Mouse (Mus musculus) gonadal fat pad, adult 2 months (tissue): ENCODE results near the gene Edem2. TPM values are rescaled to one million over a fixed set of nuclear protein-coding genes. Genes with fewer than 3 reads are reported as not detected.

Source experiments
- DNase-seq: peaks from one replicate; pipeline ENCODE4 v3.0.0-alpha.2; 2012; ENCODE audit warnings: low read depth
- polyA plus RNA-seq: library from polyadenylated mRNA; depleted of rRNA; stranded (reverse); fragments of >200 nt; gene quantifications from 2 replicates; pipeline ENCODE4 v1.2.3, GENCODE M21; 2012; rRNA removed

The Edem2 gene
- 55.9 and 67.9 TPM in 2 replicates for polyA plus RNA-seq

DNA sequence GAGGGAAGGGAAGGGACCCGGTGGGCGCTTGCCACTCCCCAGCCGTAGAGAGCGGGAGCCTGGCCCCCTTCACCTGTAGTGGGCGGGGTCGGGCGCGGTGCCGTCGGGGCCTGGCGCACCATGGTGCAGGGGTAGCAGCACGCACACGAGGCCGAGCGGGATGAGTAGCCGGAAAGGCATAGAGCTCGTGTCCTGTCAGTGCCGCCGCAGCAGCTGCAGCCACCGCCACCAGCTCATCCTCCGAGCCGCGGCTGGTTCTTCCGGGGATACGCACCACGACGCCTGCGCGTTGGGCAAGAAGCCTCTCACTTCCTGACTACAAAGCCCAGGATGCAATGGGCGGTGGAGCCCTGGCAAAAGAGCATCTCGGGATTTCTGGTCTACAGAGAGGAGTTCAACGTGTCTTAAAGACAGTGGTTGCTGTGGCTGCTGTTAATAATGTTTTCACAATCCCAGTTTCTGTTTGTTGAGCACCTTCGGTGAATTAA is at the start of gene Edem2:
Gene Edem2 (minus strand): TSS at position 318 of the 488 bp plus-strand sequence.
- DNase-seq = peak; percentile 51

DNA sequence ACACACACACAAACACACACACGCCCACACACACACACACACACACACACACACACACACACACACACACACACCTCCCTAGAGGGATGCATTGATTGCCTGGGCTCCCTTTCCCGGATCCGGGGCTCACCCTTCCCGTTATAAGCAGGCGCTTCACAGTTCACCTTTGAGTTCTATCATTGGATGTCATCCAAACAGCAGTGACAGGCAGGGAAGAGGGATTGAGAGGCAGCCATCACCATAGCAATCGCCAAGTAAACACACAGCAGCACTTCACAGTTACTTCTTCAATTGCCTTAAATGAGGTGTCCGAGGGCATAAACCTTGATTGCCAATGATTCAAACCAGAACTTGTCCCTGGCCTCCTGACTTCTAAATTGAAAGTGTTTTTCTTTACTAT is 49.8 kb upstream of the Edem2 start:
- DNase-seq = no peak

DNA sequence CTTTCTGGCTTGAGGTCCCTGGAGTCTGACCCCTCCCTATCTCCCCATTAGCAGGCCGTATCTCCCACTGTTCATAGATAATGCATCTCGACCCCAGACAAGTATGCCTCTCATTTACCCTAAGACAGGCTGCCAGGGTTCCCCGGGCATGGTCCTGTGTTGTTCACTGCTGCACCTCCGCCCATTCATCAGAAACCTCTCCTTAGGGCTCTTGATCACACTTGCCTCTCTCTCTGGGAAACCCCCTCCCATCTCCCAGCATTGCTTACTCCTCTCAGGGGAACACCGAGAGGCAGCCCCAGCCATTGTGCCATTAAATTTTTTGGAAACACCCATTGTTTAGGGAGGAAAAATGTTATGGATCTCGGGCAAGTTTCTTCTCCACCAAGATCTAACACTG is 48.7 kb upstream of the Edem2 start:
- DNase-seq = no peak

DNA sequence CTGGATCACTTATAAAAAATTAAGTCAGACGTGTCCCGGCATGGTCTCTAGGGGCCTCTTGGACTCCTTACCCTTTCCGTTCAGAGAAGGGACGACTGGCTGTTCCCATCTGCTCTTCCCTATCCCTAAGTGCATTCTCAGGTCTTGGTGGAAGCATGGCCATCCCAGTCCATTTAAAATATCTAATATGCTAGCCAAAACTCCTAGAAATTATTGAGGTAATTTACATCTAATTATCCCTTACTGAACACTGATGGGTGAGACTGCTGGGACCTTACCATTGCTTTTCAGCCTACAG is 48.4 kb upstream of the Edem2 start:
- DNase-seq = no peak

DNA sequence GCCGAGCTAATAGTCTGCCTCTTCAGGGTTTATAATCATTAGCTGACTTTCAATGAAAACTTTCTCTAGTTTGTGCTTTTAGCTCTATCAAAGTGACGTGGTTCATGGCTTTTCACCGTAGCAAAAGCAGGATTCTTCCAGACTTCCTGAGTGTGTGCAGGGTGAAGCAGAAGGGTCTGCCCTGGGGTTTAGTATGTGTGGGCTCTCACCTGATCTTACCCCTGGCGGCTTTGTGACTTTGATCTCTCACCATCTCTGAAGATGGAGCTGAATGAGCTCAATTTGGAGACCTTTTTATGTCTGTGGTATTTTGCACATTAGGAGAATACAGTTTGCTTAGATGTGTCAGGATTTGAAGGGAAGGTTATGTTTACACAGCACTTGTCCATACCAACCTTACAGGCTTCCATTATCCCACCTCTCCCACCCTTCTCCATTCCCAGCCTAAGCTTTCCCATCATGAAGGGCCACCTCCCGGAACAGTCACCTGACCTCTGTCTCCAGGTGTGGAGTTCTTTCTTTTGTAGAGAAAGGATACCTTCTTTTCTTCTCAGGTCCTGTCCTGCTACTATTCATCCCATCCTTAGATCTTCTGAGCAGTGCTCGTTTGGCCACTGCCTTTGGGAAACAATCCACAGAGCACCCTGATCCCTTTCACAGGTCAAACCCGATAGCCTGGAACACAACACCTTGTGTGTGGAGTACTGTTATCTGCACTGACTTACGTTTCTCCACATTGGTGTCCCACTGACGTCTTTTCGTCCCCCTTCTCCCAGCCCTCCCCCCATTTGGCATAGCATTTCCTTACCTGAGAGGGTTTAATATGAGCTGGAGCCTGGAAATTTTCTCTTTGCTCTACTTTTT is 47.8 kb upstream of the Edem2 start:
- no peak for DNase-seq

DNA sequence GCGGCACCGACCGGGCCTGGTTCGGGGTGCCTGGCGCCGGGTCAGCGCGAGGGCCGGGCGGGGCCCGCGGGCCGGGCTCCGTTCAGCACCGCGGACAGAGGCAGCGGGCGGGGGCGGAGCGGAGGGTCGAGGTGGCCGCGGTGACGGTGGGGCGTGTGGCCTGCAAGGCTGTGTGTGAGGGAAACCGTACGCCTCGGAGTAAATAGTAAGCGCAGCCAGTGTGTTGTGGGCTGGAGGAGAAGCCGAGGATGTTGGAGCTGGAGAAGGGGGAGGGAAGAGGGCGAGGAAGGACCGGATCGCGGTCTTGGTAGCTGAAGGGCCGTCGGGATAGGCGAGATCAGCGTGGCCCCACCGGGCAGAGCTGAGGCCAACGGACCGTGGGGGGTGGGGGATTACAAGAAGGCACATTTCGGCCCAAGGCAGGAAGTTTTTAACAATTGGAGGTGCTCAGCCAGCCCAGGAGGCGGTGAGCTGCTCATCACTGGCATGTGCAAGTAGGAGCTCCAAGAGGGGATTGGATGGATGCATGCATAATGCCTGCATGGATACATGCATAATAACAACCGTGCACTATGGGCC is 46.5 kb upstream of the Edem2 start:
- no peak for DNase-seq

DNA sequence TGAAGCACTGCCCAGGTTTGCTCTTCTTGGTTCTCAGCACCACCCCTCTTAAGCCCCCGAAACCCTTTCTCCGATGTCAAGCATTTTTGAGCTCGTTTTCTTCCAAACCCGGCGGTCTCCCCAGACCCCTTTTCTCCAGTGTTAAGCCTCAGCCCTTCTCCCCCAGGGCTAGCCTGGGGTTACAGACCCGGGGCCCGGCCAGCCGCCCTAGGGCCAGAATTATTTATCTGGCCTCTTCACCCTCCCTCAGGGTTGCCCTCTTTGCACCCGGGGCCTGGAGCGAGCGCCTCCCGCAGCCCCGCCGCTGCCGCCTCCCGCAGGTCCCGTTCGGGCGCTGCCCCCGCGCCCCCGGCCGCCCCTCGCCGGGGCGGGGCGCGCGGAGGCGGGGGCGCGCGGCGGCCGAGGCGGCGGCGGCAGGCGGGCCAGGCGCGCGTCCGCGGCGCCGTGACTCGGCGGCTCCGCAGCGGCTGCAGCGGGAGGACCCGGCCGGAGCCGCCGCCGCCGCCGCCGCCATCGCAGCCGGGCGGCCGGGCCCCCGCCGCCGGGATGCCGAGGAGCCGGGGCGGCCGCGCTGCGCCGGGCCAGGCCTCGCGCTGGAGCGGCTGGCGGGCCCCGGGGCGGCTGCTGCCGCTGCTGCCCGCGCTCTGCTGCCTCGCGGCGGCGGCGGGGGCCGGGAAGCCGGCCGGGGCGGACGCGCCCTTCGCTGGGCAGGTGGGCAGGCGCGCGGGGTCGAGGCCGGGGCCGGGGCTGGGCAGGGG is 45.8 kb upstream of the Edem2 start, which contains the start of gene Mmp24:
Gene Mmp24 (plus strand): TSS at position 416 of the 758 bp plus-strand sequence.
- DNase-seq = no peak

DNA sequence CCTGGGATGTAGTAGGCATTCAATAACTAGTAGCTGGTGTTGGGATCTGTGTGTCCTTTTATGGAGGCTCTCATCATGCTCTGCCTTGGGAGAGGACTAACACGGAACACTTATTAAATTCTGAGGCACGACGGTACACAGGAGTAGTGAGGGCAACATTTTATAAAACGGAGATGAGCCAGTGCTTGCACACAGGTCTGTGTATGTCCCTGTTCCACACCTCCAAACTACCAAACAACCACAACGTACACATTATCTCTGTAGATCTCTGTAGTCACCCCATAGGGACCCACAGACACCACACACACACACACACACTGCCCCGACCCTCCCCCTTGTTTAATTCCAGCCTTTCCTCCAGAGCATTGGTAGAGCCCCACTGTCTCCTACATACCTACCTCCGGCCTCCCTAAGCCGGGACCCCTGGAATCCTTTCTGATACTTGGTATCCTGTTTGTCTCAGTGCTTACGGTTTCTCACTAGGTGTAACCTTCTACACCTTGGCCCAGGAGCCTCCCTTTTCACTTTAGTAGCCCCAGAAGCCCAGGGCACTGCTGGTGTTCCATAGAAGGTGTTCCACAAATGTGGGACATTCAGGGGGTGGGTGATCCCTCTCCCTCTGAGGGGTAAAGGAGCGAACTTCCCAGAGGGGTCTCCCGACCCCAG is 45.1 kb upstream of the Edem2 start:
- DNase-seq = no peak

DNA sequence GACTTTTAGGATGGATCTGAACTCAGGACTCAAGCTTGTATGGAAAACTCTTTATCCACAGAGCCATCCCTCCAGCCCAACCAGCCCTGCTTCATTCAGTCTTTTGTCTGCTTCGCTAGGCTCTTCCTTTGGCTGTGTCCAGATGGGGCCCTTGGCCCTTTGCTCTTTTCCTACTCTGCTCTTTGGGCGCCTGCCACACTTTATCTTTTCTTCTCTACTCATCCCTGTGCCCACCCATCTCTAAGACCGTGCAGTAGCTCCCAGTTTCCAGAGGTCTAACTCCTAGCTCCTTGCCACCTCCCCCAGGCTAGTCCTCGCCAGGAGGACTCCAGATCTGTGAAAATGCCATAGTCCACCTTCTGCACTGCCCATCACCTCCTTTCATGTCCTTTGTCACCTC is 44.4 kb upstream of the Edem2 start:
- DNase-seq = no peak

DNA sequence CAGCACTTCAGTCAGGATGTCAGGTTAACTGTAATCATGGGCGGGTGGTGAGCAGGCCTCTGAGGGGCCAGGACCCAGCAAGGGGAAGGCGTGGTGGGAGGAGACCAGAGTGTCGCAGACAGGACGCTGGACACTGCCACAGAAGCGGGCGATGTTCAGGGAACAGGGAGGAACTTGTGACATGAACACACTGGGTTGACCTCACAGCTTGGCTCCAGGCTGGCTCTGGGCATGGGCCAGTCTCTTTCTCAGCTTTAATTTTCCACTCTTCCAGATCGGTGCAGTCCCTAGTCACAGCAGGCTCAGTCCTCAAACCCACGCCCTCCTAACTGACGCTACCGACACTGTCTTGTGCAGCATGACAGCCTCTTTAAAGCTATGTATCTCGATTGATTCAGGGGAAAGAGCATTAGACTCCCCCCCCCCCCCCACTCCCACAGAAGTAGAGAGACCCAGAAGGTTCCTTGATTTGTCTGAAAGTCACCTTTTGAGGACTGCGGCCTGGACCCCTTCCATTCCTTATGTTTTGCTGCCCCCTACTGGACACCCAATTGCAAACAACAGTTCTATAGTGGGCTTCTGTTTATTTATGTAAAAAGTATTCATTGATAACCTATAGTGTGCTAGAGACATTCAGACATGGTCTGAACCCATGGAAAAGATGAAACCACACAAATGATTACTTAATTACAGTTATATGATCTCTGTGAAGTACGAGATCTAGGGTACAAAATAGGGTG is 35.6 kb upstream of the Edem2 start:
- no peak for DNase-seq

DNA sequence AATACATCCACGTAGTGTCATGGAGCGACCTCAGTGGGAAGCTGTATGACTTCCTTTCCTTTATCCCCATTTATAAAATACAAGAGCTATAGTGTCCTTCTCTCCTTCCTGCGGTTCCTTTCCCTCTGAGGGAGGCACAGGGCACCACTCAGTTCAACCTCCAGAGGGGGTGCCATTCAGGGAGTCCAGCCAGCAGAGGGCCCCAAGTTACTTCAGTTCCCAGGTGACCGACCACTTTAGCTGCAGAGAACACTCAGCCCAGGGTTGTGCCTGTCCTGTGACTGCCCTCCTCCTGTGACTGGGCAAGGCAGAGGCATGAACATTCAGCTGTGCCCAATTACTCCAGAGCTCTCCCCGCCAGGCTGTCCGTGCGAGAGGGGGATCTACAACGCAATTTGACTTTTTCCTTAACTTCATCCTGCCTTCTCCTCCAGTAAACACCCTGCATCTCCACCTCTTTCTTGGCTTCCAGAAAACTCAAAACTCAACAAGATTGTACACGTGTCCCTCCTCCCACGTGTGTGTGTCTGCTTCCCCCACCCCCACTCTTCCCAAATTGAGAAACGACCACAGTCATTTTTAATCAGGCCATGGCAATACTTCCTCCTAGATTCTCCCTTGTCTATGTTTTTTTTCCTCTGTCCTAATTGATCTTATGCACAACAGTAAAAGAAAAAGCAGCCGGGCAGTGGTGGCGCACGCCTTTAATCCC is 27.7 kb upstream of the Edem2 start:
- no peak for DNase-seq

DNA sequence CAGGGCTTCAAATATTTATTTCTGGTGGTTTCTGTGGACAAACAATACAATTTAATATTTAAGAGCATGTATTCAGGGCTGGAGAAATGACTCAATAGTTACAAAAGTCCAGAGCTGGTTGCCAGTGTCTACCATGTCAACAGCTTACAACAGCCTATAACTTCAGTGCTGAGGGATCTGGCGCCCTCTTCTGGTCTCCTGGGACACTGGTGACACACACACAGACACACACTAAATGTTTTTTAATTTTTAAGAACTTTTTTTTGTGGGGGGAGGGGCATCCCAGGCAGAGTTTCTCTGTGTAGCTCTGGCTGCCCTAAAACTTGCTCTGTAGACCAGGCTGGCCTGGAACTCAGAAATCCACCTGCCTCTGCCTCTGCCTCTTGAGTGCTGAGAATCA is 26.5 kb upstream of the Edem2 start:
- DNase-seq = no peak

DNA sequence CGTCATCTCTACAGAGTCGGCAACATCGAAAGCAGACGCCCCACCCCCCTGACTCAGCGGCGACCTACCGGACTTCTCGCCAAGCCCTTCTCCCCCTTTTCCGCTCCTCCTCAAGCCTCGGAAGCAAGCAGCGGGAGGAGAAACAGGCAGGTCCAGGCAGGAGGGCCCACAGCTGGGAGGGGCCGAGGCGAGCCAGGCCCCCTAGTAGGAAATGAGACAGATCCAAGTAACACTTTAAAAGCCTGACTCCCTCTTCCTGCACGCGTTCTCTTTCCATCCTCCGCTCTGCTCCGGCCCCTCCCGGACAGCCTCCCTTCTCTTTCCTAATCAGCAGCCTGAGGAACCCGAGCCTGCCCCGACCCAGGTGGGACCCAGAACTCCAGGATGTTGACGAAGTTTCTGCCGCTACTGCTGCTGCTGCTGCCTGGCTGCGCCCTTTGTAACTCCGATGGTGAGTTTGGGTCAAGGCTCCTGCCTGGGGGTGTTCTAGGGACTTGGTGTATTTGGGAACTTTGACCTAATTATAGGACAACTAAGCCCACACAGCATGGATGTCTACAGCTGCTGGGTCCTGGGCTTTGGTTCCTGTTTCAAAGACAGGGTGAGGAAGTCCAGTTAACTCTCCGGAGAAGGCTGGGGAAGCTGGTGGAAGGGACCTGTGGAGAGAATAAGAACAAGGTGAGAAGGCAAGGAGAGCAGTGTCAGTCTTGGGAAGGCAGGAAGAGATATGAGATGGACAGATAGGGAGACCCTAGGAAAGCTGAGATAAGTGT is 21.9 kb upstream of the Edem2 start, which contains the start of gene Procr:
Gene Procr (plus strand): TSS at position 104 of the 773 bp plus-strand sequence.
- DNase-seq = no peak

DNA sequence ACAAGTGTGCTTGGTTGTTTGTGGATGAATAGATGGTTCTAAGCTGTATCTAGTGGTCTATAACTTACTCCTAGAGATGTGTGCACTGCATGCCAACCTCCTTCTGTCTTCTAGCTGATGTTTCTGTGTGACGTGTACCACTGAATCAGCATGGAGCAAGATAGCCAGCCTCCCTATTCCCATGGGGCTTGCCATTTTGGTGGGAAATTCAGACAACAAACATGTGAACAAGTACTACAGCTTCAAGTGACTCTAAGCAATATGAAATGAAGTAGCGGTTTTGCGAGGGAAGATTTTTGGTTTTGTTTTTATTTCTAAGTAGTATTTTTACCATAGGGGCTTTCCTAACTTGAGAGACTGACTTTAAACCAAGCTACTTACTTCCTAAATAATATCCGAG is 20.1 kb upstream of the Edem2 start:
- DNase-seq = no peak

DNA sequence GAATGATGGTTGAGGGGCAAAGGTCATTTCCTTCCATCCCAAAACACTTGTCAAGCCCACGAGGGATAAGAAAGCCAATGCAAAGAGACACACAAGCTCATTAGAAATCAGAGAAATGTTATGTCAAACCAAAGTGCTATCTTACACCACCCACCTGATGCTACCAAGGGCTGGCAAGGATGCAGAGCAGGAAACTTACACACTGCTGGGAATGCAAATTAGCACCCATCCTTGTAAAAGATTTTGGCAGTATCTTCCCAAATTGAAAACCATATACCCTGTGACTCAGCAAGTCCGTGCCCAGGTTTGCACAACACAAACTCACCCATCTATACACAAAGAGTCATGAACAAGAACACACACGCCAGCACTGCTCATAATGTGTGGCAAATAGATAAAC is 16.2 kb upstream of the Edem2 start:
- no peak for DNase-seq

DNA sequence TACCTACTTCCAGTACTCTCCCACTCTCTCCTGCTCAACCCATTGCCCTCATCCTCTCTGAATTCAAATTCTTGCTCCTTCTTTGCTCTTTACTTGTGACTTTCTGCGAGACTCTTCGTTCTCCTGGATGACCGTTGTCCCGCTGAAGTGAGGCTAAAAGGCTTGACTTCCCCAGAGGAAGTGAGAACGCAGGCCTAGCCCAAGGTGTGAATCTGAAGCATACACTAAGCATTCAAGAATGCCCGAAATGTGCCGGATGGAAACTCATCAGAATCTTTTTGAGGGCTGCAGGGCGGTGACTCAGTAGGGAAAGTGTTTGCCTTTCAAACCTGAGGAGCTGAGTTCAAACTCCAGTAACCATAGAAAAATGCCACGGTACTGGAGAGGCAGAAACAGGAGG is 14.1 kb upstream of the Edem2 start:
- no peak for DNase-seq

DNA sequence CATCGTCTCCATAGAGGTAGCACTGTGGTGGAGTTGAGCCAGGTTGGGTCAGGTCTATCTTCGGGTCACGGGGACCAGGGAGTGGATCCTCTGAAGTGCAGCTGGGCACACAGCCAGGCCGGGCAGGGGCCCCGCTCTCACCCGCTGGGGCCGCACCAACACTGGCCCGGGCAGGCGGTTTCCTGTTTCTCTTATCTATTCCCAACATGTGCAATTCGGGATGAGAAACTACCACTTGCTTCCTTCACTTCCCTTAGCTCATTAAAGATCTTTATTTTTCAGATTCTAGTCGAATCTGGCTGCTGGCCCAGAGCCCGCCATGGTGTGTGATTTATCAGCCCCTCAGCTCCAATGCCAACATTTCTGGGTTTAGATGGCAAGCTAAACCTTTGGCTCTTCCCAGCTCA is 13.7 kb upstream of the Edem2 start:
- no peak for DNase-seq

DNA sequence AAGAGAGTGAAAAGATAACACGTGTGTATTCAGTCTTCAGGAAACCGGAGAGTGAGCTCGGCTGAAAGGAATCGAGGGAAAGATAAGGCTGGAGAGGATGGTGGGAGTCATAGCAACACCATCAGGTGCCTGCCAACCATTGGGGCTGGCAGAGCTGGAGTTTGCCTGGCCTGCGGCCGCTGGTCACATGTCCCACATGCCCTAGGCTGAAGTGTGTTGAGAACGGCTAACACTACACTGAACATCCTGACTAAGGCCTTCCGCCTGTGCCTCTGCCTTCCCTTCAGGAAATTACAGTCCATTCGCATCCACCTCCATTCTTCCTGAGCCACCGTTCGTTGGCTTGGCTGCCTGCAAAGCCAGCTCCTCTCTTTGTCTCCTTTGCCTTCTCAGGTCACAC is 12.9 kb upstream of the Edem2 start:
- DNase-seq = no peak

DNA sequence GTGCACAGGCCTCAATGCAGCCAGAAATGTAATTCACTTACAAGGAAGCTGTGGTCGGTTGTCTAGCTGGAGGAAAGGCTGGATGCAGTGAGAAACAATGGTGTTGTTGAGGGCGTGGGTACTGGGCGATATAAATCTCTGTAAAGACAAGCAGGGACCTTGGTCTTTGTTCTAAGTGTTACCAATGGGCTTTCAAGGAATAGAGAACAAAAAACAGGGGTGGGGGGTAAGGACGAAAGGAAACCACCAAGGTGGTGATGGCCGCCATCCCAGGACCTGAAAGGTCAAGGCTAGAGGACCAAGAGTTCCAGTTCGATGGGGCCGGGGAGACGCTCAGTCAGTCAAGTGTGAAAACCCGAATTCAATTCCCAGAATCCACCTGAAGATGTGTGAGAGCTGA is 8.5 kb upstream of the Edem2 start:
- no peak for DNase-seq

DNA sequence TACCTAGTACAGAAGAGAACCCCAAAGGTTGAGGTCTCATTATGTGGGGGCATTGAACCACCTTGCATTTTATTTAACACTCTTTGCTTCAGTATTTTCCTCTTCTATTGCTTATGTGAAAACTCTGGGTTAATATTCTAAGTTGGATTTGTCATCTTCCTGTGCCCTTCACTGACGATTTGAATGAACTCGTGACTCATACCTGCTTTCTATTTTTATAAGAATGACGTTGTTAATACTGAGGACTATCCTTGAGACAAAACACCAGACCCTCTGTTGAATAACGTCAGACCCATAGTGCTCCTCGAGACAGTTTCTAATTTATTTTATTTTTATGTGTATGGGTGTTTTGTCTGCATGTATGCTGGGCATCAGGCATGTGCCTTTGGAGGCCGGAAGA is 7.7 kb upstream of the Edem2 start:
- DNase-seq = no peak
